Mouse (Mus musculus): ENCODE data around the gene Tfcp2.
"Not testable (repeated sequence)": the region's sequence is repeated elsewhere in the genome, so short reads cannot be mapped to it uniquely, and the experiment has no call there.

Tfcp2 gene

DNA sequence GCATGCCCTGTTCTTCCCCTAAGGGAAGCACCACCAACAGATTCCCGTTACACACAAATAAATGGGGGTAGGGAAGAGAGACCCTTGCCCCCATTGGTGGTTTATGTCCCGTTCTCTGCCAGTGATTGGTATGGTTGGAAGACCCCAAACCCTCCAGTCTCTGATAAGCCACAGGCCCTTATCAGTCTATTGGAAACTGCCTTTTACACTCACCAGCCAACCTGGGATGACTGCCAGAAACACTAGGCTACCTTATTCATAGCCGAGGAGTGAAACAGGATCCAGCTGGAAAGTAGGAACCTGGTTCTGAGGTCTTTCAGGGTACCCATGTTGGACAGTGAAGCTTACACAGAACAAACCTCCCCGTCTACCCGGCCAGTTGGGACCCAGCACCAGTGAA, 4.2 kb upstream of the Tfcp2 start:
- DNase-seq = peak; percentile 43 to 61

- DNase-seq = peak in 1 of 2 experiments; percentile 35
Measured at GRCm38 (mm10) chr15:100550280-100550679, 1.5 kb downstream of the Tfcp2 start.

DNA sequence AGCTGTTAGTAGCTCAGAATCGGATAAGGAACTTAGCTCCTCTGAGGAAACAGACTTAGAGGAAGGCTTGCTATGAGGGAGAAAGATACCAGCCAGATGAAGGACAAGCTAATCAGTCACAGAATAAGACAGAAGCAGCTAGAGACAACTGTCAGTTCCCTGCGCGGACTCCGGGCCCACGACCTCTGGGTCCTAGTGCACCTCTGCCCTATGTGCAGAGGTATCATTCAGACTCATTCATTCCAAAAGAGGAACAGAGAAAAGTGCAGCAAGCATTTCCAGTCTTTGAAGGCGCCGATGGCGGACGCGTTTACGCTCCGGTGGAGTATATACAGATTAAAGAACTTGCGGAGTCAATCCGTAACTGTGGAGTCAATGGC, 8.2 kb downstream of the Tfcp2 start:
- DNase-seq = not testable (repeated sequence)

GRCm38 (mm10) chr15:100542876-100543650, 8.7 kb downstream of the Tfcp2 start:
- DNase-seq = not testable (repeated sequence)

GRCm38 (mm10) chr15:100541426-100541825, 10.4 kb downstream of the Tfcp2 start:
- no peak for DNase-seq

GRCm38 (mm10) chr15:100541001-100541400, 10.8 kb downstream of the Tfcp2 start:
- DNase-seq = not testable (repeated sequence)

- DNase-seq = no peak
Measured at GRCm38 (mm10) chr15:100539411-100539810, 12.4 kb downstream of the Tfcp2 start.

GRCm38 (mm10) chr15:100537913-100538312, 13.9 kb downstream of the Tfcp2 start:
- DNase-seq = peak; percentile 43 to 58

DNA sequence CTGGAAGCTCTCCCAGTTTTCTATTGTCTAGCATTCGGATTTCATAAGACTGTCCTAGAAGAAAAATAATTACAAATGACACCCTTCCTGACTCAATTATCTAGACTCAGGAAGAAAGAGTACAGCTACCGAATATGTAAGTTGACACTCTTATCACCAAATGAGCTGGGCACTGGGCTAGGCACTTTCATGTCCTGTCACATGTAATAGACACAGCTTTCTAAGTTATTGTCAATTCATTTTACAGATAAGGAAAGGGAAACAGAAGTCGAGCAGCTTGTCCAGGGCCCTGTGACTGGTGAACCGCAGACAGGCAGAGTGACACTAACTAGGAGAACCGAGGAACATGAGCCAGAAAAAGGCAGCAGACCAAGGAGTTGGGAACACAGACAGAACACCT, 23.9 kb downstream of the Tfcp2 start:
- DNase-seq = no peak

DNA sequence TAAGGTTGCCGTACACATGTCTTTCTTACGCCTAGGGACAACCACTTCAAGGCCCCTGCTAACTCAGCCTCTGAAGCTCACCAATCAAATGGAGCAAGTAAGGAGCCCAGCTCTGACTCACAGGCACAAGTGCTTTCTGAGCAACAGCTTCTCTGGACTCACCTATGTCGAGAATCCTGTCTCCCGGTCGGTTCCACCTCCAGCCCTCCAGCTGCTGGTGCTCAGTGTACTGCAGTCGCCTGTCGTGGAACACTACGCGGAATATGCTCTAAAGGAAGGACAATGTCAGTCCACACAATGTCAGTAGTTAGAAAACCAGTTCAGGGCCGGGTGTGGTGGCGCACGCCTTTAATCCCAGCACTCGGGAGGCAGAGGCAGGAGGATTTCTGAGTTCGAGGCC, 26.4 kb downstream of the Tfcp2 start:
- DNase-seq = no peak

DNA sequence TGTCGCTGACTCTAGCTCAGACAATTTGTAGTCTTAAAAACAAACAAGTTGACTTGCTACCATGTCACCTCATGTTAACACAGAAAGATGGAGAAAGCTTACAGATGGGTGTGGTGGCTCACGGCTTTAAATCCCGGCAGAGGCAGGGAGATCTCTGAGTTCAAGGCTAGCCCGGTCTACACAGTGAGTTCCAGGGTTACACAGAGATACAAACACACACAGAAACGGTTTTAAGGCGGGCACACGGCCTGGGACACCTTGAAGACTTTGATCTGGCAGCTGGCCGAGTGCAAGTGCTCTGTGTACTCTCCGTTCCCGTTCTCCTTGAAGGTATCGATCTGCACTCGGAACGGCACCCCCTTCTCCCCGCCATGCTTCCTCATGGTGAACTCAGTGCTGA, 31.5 kb downstream of the Tfcp2 start:
- no peak for DNase-seq

GRCm38 (mm10) chr15:100515121-100515520, 36.7 kb downstream of the Tfcp2 start:
- DNase-seq = no peak

DNA sequence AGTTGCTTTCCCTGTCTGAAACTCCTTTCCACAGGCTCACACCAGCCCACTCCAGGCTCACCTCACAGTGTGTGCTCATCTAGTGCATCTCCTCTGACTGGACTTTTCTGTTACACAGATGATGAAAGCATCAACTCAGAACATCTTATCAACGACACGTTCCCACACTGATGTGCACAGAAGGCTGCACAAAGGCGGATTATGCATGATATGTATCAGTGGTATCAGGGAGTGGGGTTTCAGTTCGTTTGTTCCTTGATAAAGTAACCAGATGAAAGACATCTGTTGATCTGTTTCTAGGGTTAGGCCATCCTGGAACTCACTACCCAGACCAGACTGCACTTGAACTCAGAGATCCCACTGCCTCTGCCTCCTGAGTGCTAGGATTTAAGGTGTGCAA, 38.4 kb downstream of the Tfcp2 start:
- DNase-seq = no peak

DNA sequence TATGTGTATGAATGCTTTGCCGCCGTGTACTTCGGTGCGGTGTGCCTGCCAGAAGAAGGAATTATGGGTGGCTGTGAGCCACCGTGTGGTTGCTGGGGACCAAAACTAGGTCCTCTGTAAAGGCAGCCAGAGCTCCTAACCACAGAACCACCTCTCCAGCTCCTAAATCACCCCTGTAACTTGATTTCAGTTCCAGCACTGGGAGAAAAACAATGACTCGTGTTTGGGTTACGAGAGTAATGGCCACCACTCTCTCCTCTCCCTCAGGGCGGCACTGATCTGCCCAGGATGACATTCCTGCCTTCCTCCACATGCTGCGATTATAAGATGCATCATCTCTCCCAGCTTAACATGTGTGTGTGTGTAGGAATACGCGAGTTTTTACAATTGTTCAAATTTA, 41.7 kb downstream of the Tfcp2 start:
- DNase-seq = no peak

GRCm38 (mm10) chr15:100508454-100509167, 43.2 kb downstream of the Tfcp2 start:
- DNase-seq = no peak

DNA sequence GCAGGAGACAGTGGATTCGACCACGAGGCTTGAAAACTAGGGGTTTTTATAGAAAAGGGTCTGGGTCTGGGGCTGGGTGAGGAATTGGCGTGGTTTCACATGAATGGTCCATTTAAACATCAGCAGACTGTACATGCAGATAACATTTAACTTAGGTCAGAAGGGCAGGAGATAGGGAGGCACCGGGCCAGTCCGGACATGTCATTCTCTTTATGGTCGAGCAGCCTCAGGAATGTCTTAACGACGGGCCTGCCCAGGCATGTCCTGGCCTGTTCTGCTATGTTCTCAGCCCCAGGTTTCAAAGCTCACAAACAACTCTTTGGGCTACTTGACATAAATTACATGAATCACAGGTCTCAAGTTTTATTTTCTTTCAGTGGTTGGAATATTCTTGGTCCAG, 52.3 kb downstream of the Tfcp2 start:
- DNase-seq = not testable (repeated sequence)

GRCm38 (mm10) chr15:100495102-100495501, 56.7 kb downstream of the Tfcp2 start, which contains the start of gene Csrnp2:
TSS of gene Csrnp2 (minus strand) at chr15:100495488.
- peak; percentile 97 to 98 for DNase-seq

DNA sequence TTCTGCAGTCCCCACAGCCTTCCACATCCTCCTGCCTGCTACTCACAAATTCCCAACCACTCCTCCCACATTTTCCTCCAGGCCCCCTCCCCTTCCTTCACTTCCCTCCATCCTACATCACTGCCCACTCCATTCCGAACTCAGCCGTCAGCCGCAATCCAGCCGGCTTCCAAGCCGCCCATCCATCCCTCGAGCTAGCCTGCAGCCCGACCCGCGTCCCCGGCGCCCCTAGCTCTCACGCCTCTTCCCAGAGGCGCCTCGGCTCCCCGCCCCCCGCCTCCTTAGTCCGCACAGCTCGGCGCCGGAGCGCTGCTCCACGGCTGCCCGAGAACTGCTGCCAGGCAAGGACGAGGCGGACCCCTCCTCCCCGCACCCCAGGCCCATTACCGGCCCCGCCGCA, 57.2 kb downstream of the Tfcp2 start:
- DNase-seq = peak in 1 of 2 experiments; percentile 73

- DNase-seq = no peak
Measured at GRCm38 (mm10) chr15:100491966-100492365, 59.8 kb downstream of the Tfcp2 start.

DNA sequence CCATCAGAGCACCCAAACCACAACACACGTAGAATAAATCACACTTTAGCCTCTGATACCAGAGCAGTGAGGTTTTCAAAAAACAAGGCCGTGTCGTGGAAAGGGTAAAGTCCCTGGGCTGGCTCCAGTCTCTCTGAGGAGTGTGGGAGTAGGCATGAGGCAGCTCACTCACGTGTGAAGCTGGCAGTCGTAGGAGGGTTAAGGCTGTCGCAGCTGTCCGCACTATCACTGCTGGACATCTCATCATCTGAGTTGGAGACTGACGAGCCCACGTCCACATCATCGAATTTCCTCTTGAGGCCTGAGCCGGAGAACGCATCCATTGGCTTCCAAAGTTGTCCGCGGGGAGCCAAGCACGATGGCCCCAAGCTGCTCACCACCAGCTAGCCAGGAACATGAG, 62.5 kb downstream of the Tfcp2 start:
- no peak for DNase-seq

GRCm38 (mm10) chr15:100488297-100488696, 63.5 kb downstream of the Tfcp2 start:
- DNase-seq = not testable (repeated sequence)

- no peak for DNase-seq
Measured at GRCm38 (mm10) chr15:100487050-100487449, 64.8 kb downstream of the Tfcp2 start.

- no peak for DNase-seq
Measured at GRCm38 (mm10) chr15:100486450-100486849, 65.4 kb downstream of the Tfcp2 start.

- DNase-seq = no peak
Measured at GRCm38 (mm10) chr15:100485576-100485975, 66.2 kb downstream of the Tfcp2 start.
